Mouse (Mus musculus): ENCODE data around the gene AU022252. TPM values are rescaled to one million over a fixed set of nuclear protein-coding genes. Genes with fewer than 3 reads are reported as not detected.

AU022252 gene
- polyA plus RNA-seq, 1 experiment = 20.7 TPM

DNA sequence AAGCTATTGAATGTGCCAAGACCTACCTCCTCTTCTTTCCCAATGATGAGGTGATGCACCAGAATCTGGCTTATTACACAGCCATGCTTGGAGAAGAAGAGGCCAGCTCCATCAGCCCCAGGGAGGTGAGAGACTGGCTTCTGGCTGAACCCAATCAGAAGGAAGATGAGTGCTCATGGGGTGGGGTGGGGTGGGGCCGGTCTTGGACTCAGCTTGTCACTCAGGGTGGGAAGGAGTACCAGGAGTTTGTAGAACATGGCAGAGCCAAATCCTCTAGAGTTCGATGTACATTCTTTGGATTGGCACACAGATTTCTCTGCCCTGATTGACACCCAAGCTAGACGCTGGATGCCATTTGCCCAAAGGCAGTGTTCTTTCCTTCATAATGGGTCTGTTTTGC is 6.1 kb upstream of the AU022252 start:
- Histone ChIP-seq H3K36me3 (ENCODE audit: control insufficient read depth, insufficient read depth, low read length, poor library complexity, severe bottlenecking) (no peaks in the 10 kb centered on the region), H3K27ac (ENCODE audit: insufficient read depth, low read length) (no peak overlapping the region; the same call in 1 of the 2 replicates), H3K9me3 (replicated peaks; ENCODE audit: control insufficient read depth, insufficient read depth, low read length, poor library complexity, severe bottlenecking) (no peaks in the 10 kb centered on the region), H3K9ac (ENCODE audit: low read depth, poor library complexity, severe bottlenecking) (no peak overlapping the region), H3K27me3 (ENCODE audit: control insufficient read depth, insufficient read depth, low read length, poor library complexity, severe bottlenecking) (no peaks in the 10 kb centered on the region), H3K4me3 (ENCODE audit: low read depth, low read length) (no peak overlapping the region), H3K4me1 (ENCODE audit: control insufficient read depth, insufficient read depth, low read length) (no peaks in the 10 kb centered on the region)
- TF ChIP-seq EP300 (IDR thresholded peaks at IDR 0.05; ENCODE audit: insufficient read depth, low read depth, low read length) = no peak
- TF ChIP-seq POLR2A (IDR thresholded peaks at IDR 0.05; ENCODE audit: insufficient read depth, low read length) = no peak
- no peak for TF ChIP-seq CTCF (IDR thresholded peaks at IDR 0.05; ENCODE audit: low read depth, low read length)

DNA sequence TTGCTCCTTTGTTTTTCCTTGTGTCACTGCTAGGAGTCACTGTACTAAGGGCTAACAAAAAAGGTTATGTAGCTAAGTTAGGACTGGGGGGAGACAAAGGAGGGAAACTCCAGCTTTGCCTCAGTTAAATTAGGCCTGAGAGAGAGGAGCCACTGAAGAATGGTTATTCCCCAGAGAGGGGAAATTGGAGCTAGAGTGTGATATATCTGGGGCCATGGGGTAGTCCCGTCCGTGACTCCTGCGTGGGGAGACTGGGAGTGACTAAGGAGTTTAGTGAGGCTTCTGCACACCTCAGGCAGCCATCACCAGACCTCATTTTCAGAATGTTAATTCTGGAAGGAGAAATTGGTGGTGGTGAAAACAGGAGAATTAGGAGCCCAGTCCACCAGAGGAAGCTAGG is 1.8 kb upstream of the AU022252 start:
- Histone ChIP-seq H3K36me3 (ENCODE audit: control insufficient read depth, insufficient read depth, low read length, poor library complexity, severe bottlenecking) (no peaks in the 10 kb centered on the region), H3K27me3 (ENCODE audit: control insufficient read depth, insufficient read depth, low read length, poor library complexity, severe bottlenecking) (no peaks in the 10 kb centered on the region), H3K27ac (ENCODE audit: insufficient read depth, low read length) (no peak overlapping the region), H3K4me3 (ENCODE audit: low read depth, low read length) (no peak overlapping the region), H3K4me1 (ENCODE audit: control insufficient read depth, insufficient read depth, low read length) (no peaks in the 10 kb centered on the region), H3K9ac (ENCODE audit: low read depth, poor library complexity, severe bottlenecking) (no peak overlapping the region), H3K9me3 (replicated peaks; ENCODE audit: control insufficient read depth, insufficient read depth, low read length, poor library complexity, severe bottlenecking) (no peaks in the 10 kb centered on the region)
- TF ChIP-seq EP300 (IDR thresholded peaks at IDR 0.05; ENCODE audit: insufficient read depth, low read depth, low read length) = no peak
- TF ChIP-seq CTCF (IDR thresholded peaks at IDR 0.05; ENCODE audit: low read depth, low read length) = no peak
- TF ChIP-seq POLR2A (IDR thresholded peaks at IDR 0.05; ENCODE audit: insufficient read depth, low read length) = no peak

- H3K36me3 ChIP-seq (ENCODE audit: control insufficient read depth, insufficient read depth, low read length, poor library complexity, severe bottlenecking) = no peaks in the 10 kb centered on the region
- H3K9me3 ChIP-seq (replicated peaks; ENCODE audit: control insufficient read depth, insufficient read depth, low read length, poor library complexity, severe bottlenecking) = no peaks in the 10 kb centered on the region
- TF ChIP-seq CTCF (IDR thresholded peaks at IDR 0.05; ENCODE audit: low read depth, low read length) = no peak
- H3K9ac ChIP-seq (ENCODE audit: low read depth, poor library complexity, severe bottlenecking) = peak overlapping the region; percentile 65
- H3K4me3 ChIP-seq (ENCODE audit: low read depth, low read length) = peak overlapping the region; percentile 73
- H3K4me1 ChIP-seq (ENCODE audit: control insufficient read depth, insufficient read depth, low read length) = no peaks in the 10 kb centered on the region
- no peaks in the 10 kb centered on the region for H3K27me3 ChIP-seq (ENCODE audit: control insufficient read depth, insufficient read depth, low read length, poor library complexity, severe bottlenecking)
- no peak overlapping the region for H3K27ac ChIP-seq (ENCODE audit: insufficient read depth, low read length)
Measured at GRCm38 (mm10) chr4:119233256-119233901, 867 bp upstream of the AU022252 start.

- H3K9me3 ChIP-seq (replicated peaks; ENCODE audit: control insufficient read depth, insufficient read depth, low read length, poor library complexity, severe bottlenecking) = no peaks in the 10 kb centered on the region
- peaks cover 14% of the 10 kb centered on the region for H3K36me3 ChIP-seq (ENCODE audit: control insufficient read depth, insufficient read depth, low read length, poor library complexity, severe bottlenecking)
- no peak overlapping the region for H3K27ac ChIP-seq (ENCODE audit: insufficient read depth, low read length)
- TF ChIP-seq EP300 (IDR thresholded peaks at IDR 0.05; ENCODE audit: insufficient read depth, low read depth, low read length) = no peak
- no peak for TF ChIP-seq CTCF (IDR thresholded peaks at IDR 0.05; ENCODE audit: low read depth, low read length)
- no peak for TF ChIP-seq POLR2A (IDR thresholded peaks at IDR 0.05; ENCODE audit: insufficient read depth, low read length)
- H3K4me1 ChIP-seq (ENCODE audit: control insufficient read depth, insufficient read depth, low read length) = no peaks in the 10 kb centered on the region
- no peak overlapping the region for H3K9ac ChIP-seq (ENCODE audit: low read depth, poor library complexity, severe bottlenecking)
- no peaks in the 10 kb centered on the region for H3K27me3 ChIP-seq (ENCODE audit: control insufficient read depth, insufficient read depth, low read length, poor library complexity, severe bottlenecking)
- H3K4me3 ChIP-seq (ENCODE audit: low read depth, low read length) = no peak overlapping the region
Measured at GRCm38 (mm10) chr4:119226751-119227150, 5.8 kb downstream of the AU022252 start.

DNA sequence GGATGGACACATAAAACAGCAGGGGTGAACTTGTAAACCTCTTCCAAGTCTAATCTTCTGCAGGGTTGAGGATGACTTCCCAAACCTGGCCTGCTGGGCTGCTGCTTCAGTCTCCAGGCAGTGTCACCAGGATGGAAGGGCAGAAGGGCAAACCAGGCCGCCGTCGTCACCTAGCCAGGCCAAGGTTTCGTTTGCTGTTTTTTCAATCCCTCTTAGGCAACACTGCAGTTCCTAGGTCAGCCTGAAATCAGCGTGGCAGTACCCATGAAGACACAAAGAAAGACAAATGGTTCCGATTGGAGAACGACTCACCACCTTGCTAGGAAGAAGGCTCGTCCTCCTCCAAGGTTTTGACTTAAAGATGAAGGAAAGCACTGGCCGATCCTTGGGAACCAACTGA is 6.8 kb downstream of the AU022252 start:
- no peak overlapping the region for H3K27ac ChIP-seq (ENCODE audit: insufficient read depth, low read length)
- peaks cover 14% of the 10 kb centered on the region for H3K36me3 ChIP-seq (ENCODE audit: control insufficient read depth, insufficient read depth, low read length, poor library complexity, severe bottlenecking)
- no peak overlapping the region for H3K9ac ChIP-seq (ENCODE audit: low read depth, poor library complexity, severe bottlenecking)
- no peaks in the 10 kb centered on the region for H3K27me3 ChIP-seq (ENCODE audit: control insufficient read depth, insufficient read depth, low read length, poor library complexity, severe bottlenecking)
- no peak overlapping the region for H3K4me3 ChIP-seq (ENCODE audit: low read depth, low read length)
- no peaks in the 10 kb centered on the region for H3K9me3 ChIP-seq (replicated peaks; ENCODE audit: control insufficient read depth, insufficient read depth, low read length, poor library complexity, severe bottlenecking)
- TF ChIP-seq CTCF (IDR thresholded peaks at IDR 0.05; ENCODE audit: low read depth, low read length) = no peak
- no peaks in the 10 kb centered on the region for H3K4me1 ChIP-seq (ENCODE audit: control insufficient read depth, insufficient read depth, low read length)

- Histone ChIP-seq H3K9ac (ENCODE audit: low read depth, poor library complexity, severe bottlenecking) (no peak overlapping the region), H3K9me3 (replicated peaks; ENCODE audit: control insufficient read depth, insufficient read depth, low read length, poor library complexity, severe bottlenecking) (no peaks in the 10 kb centered on the region), H3K4me1 (ENCODE audit: control insufficient read depth, insufficient read depth, low read length) (no peaks in the 10 kb centered on the region), H3K4me3 (ENCODE audit: low read depth, low read length) (no peak overlapping the region), H3K36me3 (ENCODE audit: control insufficient read depth, insufficient read depth, low read length, poor library complexity, severe bottlenecking) (peaks cover 14% of the 10 kb centered on the region), H3K27ac (ENCODE audit: insufficient read depth, low read length) (no peak overlapping the region), H3K27me3 (ENCODE audit: control insufficient read depth, insufficient read depth, low read length, poor library complexity, severe bottlenecking) (no peaks in the 10 kb centered on the region)
- no peak for TF ChIP-seq EP300 (IDR thresholded peaks at IDR 0.05; ENCODE audit: insufficient read depth, low read depth, low read length)
- TF ChIP-seq CTCF (IDR thresholded peaks at IDR 0.05; ENCODE audit: low read depth, low read length) = no peak
- TF ChIP-seq POLR2A (IDR thresholded peaks at IDR 0.05; ENCODE audit: insufficient read depth, low read length) = no peak
Measured at GRCm38 (mm10) chr4:119224534-119224933, 8.0 kb downstream of the AU022252 start.

Data from ES-Bruce4 (cell line).